Mouse (Mus musculus): ENCODE data around the gene Cdk1. TPM values are rescaled to one million over a fixed set of nuclear protein-coding genes. Genes with fewer than 3 reads are reported as not detected.

Cdk1 gene
- polyA plus RNA-seq, 1 experiment from 2014 or later: 561 TPM

DNA sequence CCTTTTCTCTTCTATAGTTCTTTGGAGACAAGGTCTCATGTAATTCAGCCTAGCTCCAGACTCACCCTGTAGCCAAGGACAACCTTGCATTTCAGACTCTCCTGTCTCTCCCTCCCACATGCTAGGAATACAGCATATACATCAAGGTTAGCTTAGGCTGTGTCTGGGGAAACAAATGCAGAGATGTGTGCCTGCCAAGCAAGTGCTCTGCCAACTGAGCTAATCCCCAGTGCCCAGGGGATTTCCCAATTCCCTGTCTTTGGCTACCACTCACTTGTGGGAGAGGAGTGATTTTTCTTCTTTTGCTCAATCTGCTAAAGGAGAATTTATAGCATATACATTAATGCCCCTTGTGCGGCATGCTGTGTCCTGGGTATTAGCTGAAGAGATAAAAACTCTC is 30.4 kb upstream of the Cdk1 start:
- H3K27me3 ChIP-seq (ENCODE audit: control insufficient read depth, insufficient read depth, low read depth, low read length): no peaks in the 10 kb centered on the region
- no peaks in the 10 kb centered on the region for H3K9me3 ChIP-seq (ENCODE audit: control insufficient read depth, low read length)
- H3K27ac ChIP-seq (ENCODE audit: low read length): no peak overlapping the region
- no peaks in the 10 kb centered on the region for H3K36me3 ChIP-seq (ENCODE audit: control insufficient read depth, insufficient read depth, low read length)
- H3K9ac ChIP-seq (ENCODE audit: low read length): no peak overlapping the region
- H3K4me2 ChIP-seq (ENCODE audit: low read depth, low read length): no peak overlapping the region
- ATAC-seq (ENCODE audit: low read depth): no peak
- H3K4me1 ChIP-seq (replicated peaks; ENCODE audit: control insufficient read depth, insufficient read depth, low read length): no peaks in the 10 kb centered on the region
- 74% methylated on average over 1 of the region's 1 CpGs for WGBS
- no peak overlapping the region for H3K4me3 ChIP-seq (ENCODE audit: low read length)

- H3K36me3 ChIP-seq (ENCODE audit: control insufficient read depth, insufficient read depth, low read length): no peaks in the 10 kb centered on the region
- no peak for ATAC-seq (ENCODE audit: low read depth)
- WGBS: 46% methylated on average over 7 of the region's 7 CpGs
- H3K27ac ChIP-seq (ENCODE audit: low read length): no peak overlapping the region
- H3K4me2 ChIP-seq (ENCODE audit: low read depth, low read length): no peak overlapping the region
- H3K9ac ChIP-seq (ENCODE audit: low read length): no peak overlapping the region
- H3K4me1 ChIP-seq (replicated peaks; ENCODE audit: control insufficient read depth, insufficient read depth, low read length): no peaks in the 10 kb centered on the region
- no peaks in the 10 kb centered on the region for H3K9me3 ChIP-seq (ENCODE audit: control insufficient read depth, low read length)
- no peaks in the 10 kb centered on the region for H3K27me3 ChIP-seq (ENCODE audit: control insufficient read depth, insufficient read depth, low read depth, low read length)
- H3K4me3 ChIP-seq (ENCODE audit: low read length): no peak overlapping the region
These were observed 22.4 kb upstream of the Cdk1 start for GRCm38 (mm10) chr10:69375154-69375553.

GRCm38 (mm10) chr10:69373796-69374550 is 21.2 kb upstream of the Cdk1 start:
- Histone ChIP-seq H3K27ac (ENCODE audit: low read length) (no peak overlapping the region), H3K4me3 (ENCODE audit: low read length) (no peak overlapping the region), H3K9ac (ENCODE audit: low read length) (no peak overlapping the region), H3K4me2 (ENCODE audit: low read depth, low read length) (no peak overlapping the region), H3K9me3 (ENCODE audit: control insufficient read depth, low read length) (no peaks in the 10 kb centered on the region), H3K4me1 (replicated peaks; ENCODE audit: control insufficient read depth, insufficient read depth, low read length) (no peaks in the 10 kb centered on the region), H3K27me3 (ENCODE audit: control insufficient read depth, insufficient read depth, low read depth, low read length) (no peaks in the 10 kb centered on the region), H3K36me3 (ENCODE audit: control insufficient read depth, insufficient read depth, low read length) (no peaks in the 10 kb centered on the region)
- 61% methylated on average over 10 of the region's 10 CpGs for whole genome bisulfite sequencing
- ATAC-seq (ENCODE audit: low read depth): no peak

DNA sequence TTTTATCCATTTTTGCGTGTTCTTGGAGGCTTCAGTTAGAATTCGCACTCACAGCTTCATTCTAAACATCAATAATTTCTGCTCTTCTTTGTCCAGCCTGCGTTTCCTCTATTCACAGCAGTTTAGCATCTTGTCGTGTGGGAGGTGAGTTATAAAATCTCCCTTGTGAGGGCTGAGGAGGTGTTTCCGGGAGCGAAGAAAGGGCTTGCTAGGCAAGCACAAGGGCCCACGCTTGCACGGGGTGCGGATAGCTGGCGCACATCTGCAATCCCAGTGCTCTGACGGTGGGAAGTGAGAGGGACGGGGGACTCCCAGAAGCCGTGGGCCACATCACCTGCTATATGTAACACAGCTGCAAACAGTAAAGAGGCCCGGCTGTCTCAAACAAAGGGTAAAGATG is 19.3 kb upstream of the Cdk1 start:
- Histone ChIP-seq H3K27me3 (ENCODE audit: control insufficient read depth, insufficient read depth, low read depth, low read length) (no peaks in the 10 kb centered on the region), H3K4me3 (ENCODE audit: low read length) (no peak overlapping the region), H3K27ac (ENCODE audit: low read length) (no peak overlapping the region), H3K9ac (ENCODE audit: low read length) (no peak overlapping the region), H3K4me1 (replicated peaks; ENCODE audit: control insufficient read depth, insufficient read depth, low read length) (no peaks in the 10 kb centered on the region), H3K9me3 (ENCODE audit: control insufficient read depth, low read length) (no peaks in the 10 kb centered on the region), H3K4me2 (ENCODE audit: low read depth, low read length) (no peak overlapping the region), H3K36me3 (ENCODE audit: control insufficient read depth, insufficient read depth, low read length) (no peaks in the 10 kb centered on the region)
- no peak for ATAC-seq (ENCODE audit: low read depth)
- WGBS: 81% methylated on average over 14 of the region's 14 CpGs

- H3K4me3 ChIP-seq (ENCODE audit: low read length): no peak overlapping the region
- H3K27ac ChIP-seq (ENCODE audit: low read length): no peak overlapping the region
- no peak overlapping the region for H3K4me2 ChIP-seq (ENCODE audit: low read depth, low read length)
- no peaks in the 10 kb centered on the region for H3K36me3 ChIP-seq (ENCODE audit: control insufficient read depth, insufficient read depth, low read length)
- no peaks in the 10 kb centered on the region for H3K9me3 ChIP-seq (ENCODE audit: control insufficient read depth, low read length)
- no peaks in the 10 kb centered on the region for H3K27me3 ChIP-seq (ENCODE audit: control insufficient read depth, insufficient read depth, low read depth, low read length)
- no peak overlapping the region for H3K9ac ChIP-seq (ENCODE audit: low read length)
- ATAC-seq (ENCODE audit: low read depth): no peak
- no peaks in the 10 kb centered on the region for H3K4me1 ChIP-seq (replicated peaks; ENCODE audit: control insufficient read depth, insufficient read depth, low read length)
- WGBS: 10% methylated on average over 10 of the region's 10 CpGs
These were observed 18.7 kb upstream of the Cdk1 start for GRCm38 (mm10) chr10:69371441-69371840.

DNA sequence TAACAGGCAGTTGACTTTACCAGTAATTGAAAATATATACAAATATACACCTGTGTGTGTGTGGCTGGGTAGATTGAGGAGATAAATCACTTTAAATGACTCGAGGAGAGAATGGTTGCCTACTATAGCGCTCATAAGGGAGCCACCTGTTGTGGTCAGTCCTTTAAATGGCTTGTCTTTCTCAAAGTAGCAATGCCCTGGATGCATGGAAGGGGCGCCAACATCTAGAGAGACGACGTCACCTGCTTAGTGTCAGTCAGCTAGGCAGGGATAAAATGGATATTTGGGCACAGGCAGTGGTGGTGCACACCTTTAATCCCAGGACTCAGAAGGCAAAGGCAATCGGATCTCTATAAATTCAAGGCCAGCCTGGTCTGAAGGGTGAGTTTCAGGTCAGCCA is 16.6 kb upstream of the Cdk1 start:
- 74% methylated on average over 6 of the region's 6 CpGs for WGBS
- H3K4me1 ChIP-seq (replicated peaks; ENCODE audit: control insufficient read depth, insufficient read depth, low read length): no peaks in the 10 kb centered on the region
- no peak overlapping the region for H3K27ac ChIP-seq (ENCODE audit: low read length)

GRCm38 (mm10) chr10:69366877-69367387 is 14.2 kb upstream of the Cdk1 start:
- H3K27ac ChIP-seq (ENCODE audit: low read length): no peak overlapping the region
- no peaks in the 10 kb centered on the region for H3K36me3 ChIP-seq (ENCODE audit: control insufficient read depth, insufficient read depth, low read length)
- H3K4me2 ChIP-seq (ENCODE audit: low read depth, low read length): no peak overlapping the region
- no peak overlapping the region for H3K9ac ChIP-seq (ENCODE audit: low read length)
- H3K27me3 ChIP-seq (ENCODE audit: control insufficient read depth, insufficient read depth, low read depth, low read length): no peaks in the 10 kb centered on the region
- no peaks in the 10 kb centered on the region for H3K9me3 ChIP-seq (ENCODE audit: control insufficient read depth, low read length)
- no peaks in the 10 kb centered on the region for H3K4me1 ChIP-seq (replicated peaks; ENCODE audit: control insufficient read depth, insufficient read depth, low read length)
- no peak for ATAC-seq (ENCODE audit: low read depth)
- 83% methylated on average over 13 of the region's 13 CpGs for WGBS
- H3K4me3 ChIP-seq (ENCODE audit: low read length): no peak overlapping the region

More for the DNA sequence above, 16.6 kb upstream of the Cdk1 start:
- Histone ChIP-seq H3K36me3 (ENCODE audit: control insufficient read depth, insufficient read depth, low read length) (no peaks in the 10 kb centered on the region), H3K9ac (ENCODE audit: low read length) (no peak overlapping the region), H3K4me3 (ENCODE audit: low read length) (no peak overlapping the region), H3K27me3 (ENCODE audit: control insufficient read depth, insufficient read depth, low read depth, low read length) (no peaks in the 10 kb centered on the region), H3K9me3 (ENCODE audit: control insufficient read depth, low read length) (no peaks in the 10 kb centered on the region), H3K4me2 (ENCODE audit: low read depth, low read length) (no peak overlapping the region)
- no peak for ATAC-seq (ENCODE audit: low read depth)

DNA sequence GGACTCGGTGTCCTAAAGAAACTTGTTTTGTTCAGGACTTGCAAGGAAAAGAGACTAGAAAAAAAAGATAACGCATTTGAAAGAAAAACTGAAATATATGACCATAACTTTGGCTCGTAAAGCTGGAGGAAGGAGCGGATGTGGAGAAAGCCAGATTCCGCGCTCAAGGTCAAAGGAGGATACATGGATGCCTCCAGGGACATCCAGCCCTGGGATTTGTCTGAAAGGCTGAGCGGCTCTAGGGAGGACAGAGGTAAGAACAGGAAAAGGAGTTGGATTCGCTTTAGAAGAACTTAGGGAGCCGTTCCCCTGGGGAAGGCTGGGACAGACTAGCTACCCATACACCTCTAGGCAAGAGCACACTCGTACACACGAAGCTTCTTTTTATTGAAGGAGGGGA is 13.5 kb upstream of the Cdk1 start:
- ATAC-seq (ENCODE audit: low read depth): no peak
- Histone ChIP-seq H3K27ac (ENCODE audit: low read length) (no peak overlapping the region), H3K4me1 (replicated peaks; ENCODE audit: control insufficient read depth, insufficient read depth, low read length) (no peaks in the 10 kb centered on the region), H3K4me2 (ENCODE audit: low read depth, low read length) (no peak overlapping the region), H3K4me3 (ENCODE audit: low read length) (no peak overlapping the region), H3K27me3 (ENCODE audit: control insufficient read depth, insufficient read depth, low read depth, low read length) (no peaks in the 10 kb centered on the region), H3K9ac (ENCODE audit: low read length) (no peak overlapping the region), H3K36me3 (ENCODE audit: control insufficient read depth, insufficient read depth, low read length) (no peaks in the 10 kb centered on the region), H3K9me3 (ENCODE audit: control insufficient read depth, low read length) (no peaks in the 10 kb centered on the region)
- WGBS: 81% methylated on average over 11 of the region's 11 CpGs

DNA sequence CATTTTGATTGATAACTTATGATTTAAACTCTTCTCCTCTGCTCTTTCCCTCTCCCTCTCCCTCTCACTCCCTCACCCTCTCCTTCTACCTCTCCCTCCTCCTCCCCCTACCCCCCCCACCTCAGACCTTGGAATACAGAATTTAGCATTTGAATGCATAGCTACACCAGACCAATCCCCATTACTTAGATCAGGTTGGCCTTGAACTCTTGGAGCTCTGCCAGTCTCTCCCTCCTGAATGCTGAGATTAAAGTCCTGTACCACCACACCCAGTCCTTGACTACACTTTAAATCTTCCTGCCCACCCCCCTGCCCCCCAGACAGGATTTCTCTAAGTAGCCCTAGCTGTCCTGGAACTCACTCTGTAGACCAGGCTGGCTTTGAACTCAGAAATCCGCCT is 6.9 kb upstream of the Cdk1 start:
- ATAC-seq (ENCODE audit: low read depth): no peak
- Histone ChIP-seq H3K27me3 (ENCODE audit: control insufficient read depth, insufficient read depth, low read depth, low read length) (no peaks in the 10 kb centered on the region), H3K9ac (ENCODE audit: low read length) (no peak overlapping the region), H3K4me2 (ENCODE audit: low read depth, low read length) (no peak overlapping the region), H3K4me3 (ENCODE audit: low read length) (no peak overlapping the region), H3K4me1 (replicated peaks; ENCODE audit: control insufficient read depth, insufficient read depth, low read length) (no peaks in the 10 kb centered on the region), H3K36me3 (ENCODE audit: control insufficient read depth, insufficient read depth, low read length) (no peaks in the 10 kb centered on the region), H3K27ac (ENCODE audit: low read length) (no peak overlapping the region), H3K9me3 (ENCODE audit: control insufficient read depth, low read length) (no peaks in the 10 kb centered on the region)
- WGBS: 88% methylated on average over 1 of the region's 1 CpGs
